In genomic region chr9:73565558-73565957, GRCm38 (mm10) we compare ENCODE assay signal across 14 mouse cellular contexts.
DNase-seq lines count a peak whose midpoint lies in the region.
"Had no signal": no experiment of that assay in that cellular context is flagged by ENCODE, and none has a peak within 500 bp of the region (broad histone marks: within the 10 kb centered on the region; RNA-seq: fewer than 3 reads in every experiment).

No protein-coding gene starts in this region.

- DNase-seq in frontal cortex, adult 2 months (ENCODE audit: extremely low spot score in 1 of 2, low spot score in 1 of 2): peak; percentile 9 to 56
- DNase-seq in frontal cortex, postnatal 25 days (ENCODE audit: low spot score in 2 of 2): no peak
- peak; percentile 76 for DNase-seq in brain, adult 2 months (ENCODE audit: low read depth, low spot score)
- peak; percentile 70 for DNase-seq in layer of hippocampus, adult 9-11 months
- DNase-seq in right cerebral cortex, postnatal 25 days: peak; percentile 8
- DNase-seq in embryo, embryonic 10.5 days (ENCODE audit: low spot score): no peak
- DNase-seq in heart, adult 9 months (ENCODE audit: low spot score in 2 of 2): no peak
- DNase-seq: adrenal gland, postnatal 36 days; cerebellum, adult 8-10 months; heart, adult 11 months; kidney, adult 9 months; kidney, postnatal 25 days; liver; thymus, postnatal 14 days had no signal

Comparison
In these comparisons a context has a peak if more than half of its experiments do, and no peak if none do; other contexts are left out.
1. DNase-seq: peak in frontal cortex, adult 2 months (2 of 2), brain, adult 2 months (single experiment), layer of hippocampus, adult 9-11 months (single experiment) and right cerebral cortex, postnatal 25 days (single experiment); none in frontal cortex, postnatal 25 days (0 of 2), embryo, embryonic 10.5 days (single experiment) and heart, adult 9 months (0 of 2).